Mouse (Mus musculus) ES-CJ7 (cell line): ENCODE measurements around the gene Syt13.

Source experiments
- DNase-seq: peaks from one replicate; pipeline ENCODE4 v3.0.0; 2011; ENCODE audit warnings: low read depth, low spot score

The Syt13 gene

GRCm38 (mm10) chr2:92914933-92915553, at the start of gene Syt13:
Gene Syt13, plus strand, starts transcription at chr2:92915098.
- peak; percentile 37 for DNase-seq

GRCm38 (mm10) chr2:92866616-92867015, 48.3 kb upstream of the Syt13 start:
- DNase-seq: no peak

GRCm38 (mm10) chr2:92870139-92870836, 44.6 kb upstream of the Syt13 start:
- peak; percentile 21 for DNase-seq

- no peak for DNase-seq
These were observed 43.7 kb upstream of the Syt13 start for GRCm38 (mm10) chr2:92871093-92871686.

- DNase-seq: no peak
These were observed 42.2 kb upstream of the Syt13 start for GRCm38 (mm10) chr2:92872652-92873051.

- DNase-seq: no peak
These were observed 40.3 kb upstream of the Syt13 start for GRCm38 (mm10) chr2:92874592-92874991.

GRCm38 (mm10) chr2:92877488-92877887, 37.4 kb upstream of the Syt13 start:
- no peak for DNase-seq

- peak; percentile 73 for DNase-seq
These were observed 31.6 kb upstream of the Syt13 start for GRCm38 (mm10) chr2:92883039-92883911.

GRCm38 (mm10) chr2:92883912-92884243, 31.0 kb upstream of the Syt13 start:
- DNase-seq: peak; percentile 88

GRCm38 (mm10) chr2:92884976-92885375, 29.9 kb upstream of the Syt13 start:
- DNase-seq: no peak

- no peak for DNase-seq
These were observed 28.0 kb upstream of the Syt13 start for GRCm38 (mm10) chr2:92886862-92887261.

- DNase-seq: no peak
These were observed 22.4 kb upstream of the Syt13 start for GRCm38 (mm10) chr2:92892524-92892923.

GRCm38 (mm10) chr2:92903650-92904049, 11.2 kb upstream of the Syt13 start:
- no peak for DNase-seq

GRCm38 (mm10) chr2:92904307-92904859, 10.5 kb upstream of the Syt13 start:
- DNase-seq: peak; percentile 71

- peak; percentile 22 for DNase-seq
These were observed 4.5 kb upstream of the Syt13 start for GRCm38 (mm10) chr2:92910371-92910770.

GRCm38 (mm10) chr2:92912312-92912711, 2.6 kb upstream of the Syt13 start:
- DNase-seq: peak; percentile 19

GRCm38 (mm10) chr2:92913295-92913694, 1.6 kb upstream of the Syt13 start:
- no peak for DNase-seq

GRCm38 (mm10) chr2:92915659-92916631, 1.0 kb downstream of the Syt13 start:
- DNase-seq: no peak

GRCm38 (mm10) chr2:92917405-92918142, 2.7 kb downstream of the Syt13 start:
- DNase-seq: no peak

- DNase-seq: no peak
These were observed 5.8 kb downstream of the Syt13 start for GRCm38 (mm10) chr2:92920709-92921108.
